Mouse (Mus musculus): Measurements from ENCODE around the gene B3gnt7.

The B3gnt7 gene

GRCm38 (mm10) chr1:86348801-86349200 is 46.2 kb downstream of the B3gnt7 start:
- CTCF ChIA-PET = interaction anchor here in 3 of 4 experiments (0.5 to 3.2 kb wide), 12 partner anchors 8 to 250 kb away, joined by 3 to 14 read pairs (median 4); no protein-coding TSS in a partner anchor

DNA sequence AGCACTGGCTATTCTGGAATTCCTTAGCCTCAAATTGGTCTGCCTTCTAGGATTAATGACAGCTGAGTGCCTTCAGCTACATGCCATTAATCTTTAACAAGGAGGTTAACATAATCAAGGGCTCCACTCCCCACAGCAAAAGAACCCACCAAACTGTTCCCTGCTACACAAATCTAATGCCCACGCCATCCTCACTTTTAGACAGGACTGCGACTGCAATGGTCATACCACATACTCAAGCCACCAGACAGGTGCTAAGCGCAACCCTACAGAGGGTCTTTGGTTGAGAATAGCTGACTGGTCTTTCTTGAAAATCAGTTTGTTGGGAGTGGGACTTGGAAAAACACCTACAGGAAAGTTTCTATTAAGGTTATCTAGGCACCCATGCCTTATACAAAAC is 46.6 kb downstream of the B3gnt7 start:
- ChIA-PET CTCF (interaction anchor here in 3 of 4 experiments (0.5 to 3.2 kb wide), 11 partner anchors 8 to 250 kb away, joined by 3 to 14 read pairs (median 4); no protein-coding TSS in a partner anchor), POLR2A (interaction anchor here (0.5 to 13.0 kb wide), 76 partner anchors 8 to 290 kb away, joined by 3 to 371 read pairs (median 4); partner anchors contain the start of genes Ncl (in 4 of the 4), Ptma (in 3 of the 4) and Armc9 (in 2 of the 4))

More at GRCm38 (mm10) chr1:86348801-86349200, 46.2 kb downstream of the B3gnt7 start:
- POLR2A ChIA-PET = interaction anchor here (0.5 to 13.0 kb wide), 74 partner anchors 8 to 290 kb away, joined by 3 to 371 read pairs (median 4); partner anchors contain the start of genes Ncl (in 4 of the 4), Ptma (in 3 of the 4) and Armc9 (in 2 of the 4)

GRCm38 (mm10) chr1:86349696-86350095 is 47.1 kb downstream of the B3gnt7 start:
- CTCF ChIA-PET = interaction anchor here in 3 of 4 experiments (0.6 to 3.2 kb wide), 6 partner anchors 10 to 496 kb away, joined by 3 to 14 read pairs (median 6); no protein-coding TSS in a partner anchor
- POLR2A ChIA-PET = interaction anchor here (0.8 to 13.0 kb wide), 50 partner anchors 8 to 290 kb away, joined by 3 to 371 read pairs (median 4); partner anchors contain the start of genes Ncl (in 4 of the 4), Ptma (in 2 of the 4) and Armc9 (in 1 of the 4)

- CTCF ChIA-PET = interaction anchor here in 2 of 4 experiments (1.0 to 3.2 kb wide), 2 partner anchors 11 to 172 kb away, joined by 3 to 14 read pairs; no protein-coding TSS in a partner anchor
Measured at GRCm38 (mm10) chr1:86350576-86350975, 47.9 kb downstream of the B3gnt7 start.

GRCm38 (mm10) chr1:86354186-86354585 is 51.6 kb downstream of the B3gnt7 start:
- CTCF ChIA-PET = no interaction called here
- POLR2A ChIA-PET = interaction anchor here (0.8 to 6.0 kb wide), 19 partner anchors 9 to 177 kb away, joined by 3 to 116 read pairs (median 5); partner anchors contain the start of gene Ptma (in 2 of the 4)

More at GRCm38 (mm10) chr1:86350576-86350975, 47.9 kb downstream of the B3gnt7 start:
- POLR2A ChIA-PET = interaction anchor here (0.7 to 13.0 kb wide), 22 partner anchors 6 to 291 kb away, joined by 3 to 371 read pairs (median 8); partner anchors contain the start of genes Ncl (in 4 of the 4) and Ptma (in 1 of the 4)

Data from embryonic stem cell, embryonic (primary cell).